Mouse (Mus musculus): ENCODE results near the gene Abhd4.

Abhd4 gene

DNA sequence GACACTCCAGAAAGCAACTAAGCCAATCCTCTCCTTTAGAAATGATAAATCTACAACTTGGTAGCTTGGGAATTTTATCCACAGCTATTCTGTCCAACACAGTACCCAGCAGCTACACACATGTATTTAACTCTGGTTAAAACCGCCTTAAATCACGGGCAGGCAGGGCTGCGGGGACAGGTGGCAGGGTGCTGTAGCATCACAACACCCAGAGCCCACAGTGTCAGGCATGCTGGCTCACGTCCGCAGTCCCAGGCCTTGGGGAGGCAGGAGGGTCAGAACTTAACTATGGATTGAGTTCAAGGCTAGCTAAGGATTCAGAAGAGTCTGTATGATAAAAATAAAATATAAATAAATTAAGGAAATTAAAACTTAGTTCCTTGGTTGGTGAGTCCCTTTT lies 17.1 kb upstream of the Abhd4 start:
- in situ Hi-C loops (cut with MboI, MseI): loop anchor here (10.0 kb wide), 1 partner anchor 188 kb away; the partner anchor contains the start of gene Mrpl52

DNA sequence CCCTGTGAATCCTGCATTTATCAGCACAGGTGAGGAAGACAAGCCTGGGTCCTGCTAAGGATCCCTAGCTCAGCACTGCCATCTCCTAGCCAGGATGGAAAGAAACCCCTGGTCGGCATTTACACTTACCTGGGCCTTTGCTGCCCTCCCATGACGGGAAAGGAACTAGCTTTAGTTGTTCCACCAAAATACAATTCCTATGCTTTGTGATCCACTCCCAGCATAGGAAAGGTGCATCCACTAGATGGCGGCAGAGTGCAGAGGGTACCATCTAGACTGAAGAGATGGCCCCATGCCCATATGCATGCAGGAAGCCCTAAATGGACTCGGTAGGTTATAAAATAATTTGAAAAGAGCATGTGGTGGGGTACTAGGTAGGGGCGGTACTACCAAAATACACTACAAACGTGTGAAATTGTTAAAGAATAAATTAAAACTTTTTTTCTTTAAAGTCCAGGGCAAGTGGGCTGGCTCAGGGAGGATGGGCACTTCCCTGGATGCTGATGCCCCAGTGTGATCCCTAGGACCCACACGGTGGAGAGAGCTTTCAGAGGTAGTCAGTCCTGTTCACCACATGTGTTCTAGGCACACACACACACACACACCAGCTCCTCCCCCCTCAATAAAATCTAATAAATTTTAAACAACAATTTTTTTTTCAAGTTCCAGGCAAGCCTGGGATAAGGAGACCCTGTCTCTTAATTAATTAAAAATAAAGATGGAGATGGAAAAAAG lies 14.8 kb upstream of the Abhd4 start:
- in situ Hi-C loops (cut with MboI, MseI): loop anchor here (10.0 kb wide), 1 partner anchor 186 kb away; the partner anchor contains the start of gene Mrpl52

DNA sequence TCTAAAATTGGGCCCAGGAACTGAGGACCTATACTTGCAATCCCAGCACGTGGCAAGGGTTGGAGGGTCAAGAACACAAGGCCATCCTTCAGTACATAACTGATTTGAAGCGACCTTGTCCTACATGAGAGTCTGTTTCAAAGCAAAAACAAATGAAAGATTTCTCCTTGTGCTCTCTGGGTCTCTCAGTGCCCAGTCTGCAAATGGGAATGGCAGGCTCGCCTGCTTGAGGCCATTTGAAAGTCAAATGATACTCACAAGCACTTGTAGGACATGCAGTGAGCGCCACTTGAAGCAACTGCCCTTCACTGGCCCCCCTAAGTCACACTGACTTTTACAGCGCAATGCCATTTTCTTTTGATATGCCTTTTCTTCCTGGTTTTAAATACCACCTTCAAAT lies 13.4 kb upstream of the Abhd4 start:
- in situ Hi-C loops (cut with MboI, MseI): no loop called here

DNA sequence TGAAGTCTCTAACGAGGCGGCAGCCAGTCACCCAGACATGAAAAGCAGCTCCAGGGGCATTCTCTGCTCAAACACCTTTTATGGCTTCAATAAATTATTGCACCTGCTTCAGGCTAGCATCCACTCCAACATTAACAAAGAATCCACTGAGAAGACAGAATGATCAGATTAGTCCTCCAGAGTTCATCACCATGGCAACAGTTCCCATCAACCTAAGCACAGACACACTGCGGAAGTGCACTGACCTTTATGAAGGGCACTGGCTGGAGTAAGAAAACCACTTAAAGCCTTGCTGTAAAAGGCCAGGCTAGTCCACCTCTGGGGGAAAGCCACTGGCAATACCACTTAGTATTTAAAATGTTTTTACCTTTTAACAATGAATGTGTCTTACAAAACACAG lies 9.8 kb upstream of the Abhd4 start:
- in situ Hi-C loops (cut with MboI, MseI): no loop called here

DNA sequence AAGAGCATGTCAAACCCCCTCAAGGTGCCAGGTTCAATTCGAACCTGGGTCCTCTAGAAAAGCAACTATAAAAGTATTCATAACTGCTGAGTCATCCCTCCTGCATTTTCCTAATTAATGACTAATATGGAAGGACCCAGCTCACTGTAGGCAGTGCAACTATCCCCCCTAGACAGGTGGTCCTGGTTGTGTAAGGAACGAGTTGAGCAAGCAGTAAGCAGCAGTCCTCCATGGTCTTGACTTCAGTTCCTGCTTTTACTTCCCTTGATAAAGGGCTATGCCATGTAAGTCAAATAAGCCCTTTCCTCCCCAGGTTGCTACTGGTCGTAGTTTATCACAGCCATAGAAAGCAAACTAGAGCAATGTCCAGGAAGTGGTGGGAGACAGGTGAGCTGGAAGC lies 7.8 kb upstream of the Abhd4 start:
- in situ Hi-C loops (cut with MboI, MseI): no loop called here

DNA sequence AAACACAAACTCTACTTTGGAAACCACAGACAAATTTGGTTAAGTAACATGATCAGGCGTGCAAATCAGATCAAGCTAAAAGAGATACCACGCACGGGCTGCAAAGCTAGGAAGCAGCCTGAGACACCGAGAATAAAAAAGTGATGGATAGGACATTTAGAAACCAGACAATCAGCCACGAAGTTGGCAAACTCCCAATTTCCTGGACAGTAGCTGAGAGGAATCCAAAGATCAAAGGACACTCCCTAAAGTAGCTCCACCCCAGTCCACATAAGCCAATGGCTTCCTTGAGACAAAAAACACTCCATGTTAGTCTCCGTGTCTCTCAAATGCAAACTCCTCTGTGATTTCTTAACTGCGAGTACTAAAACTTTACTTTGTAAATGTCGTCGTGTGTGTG lies 4.7 kb upstream of the Abhd4 start:
- in situ Hi-C loops (cut with MboI, MseI): no loop called here

DNA sequence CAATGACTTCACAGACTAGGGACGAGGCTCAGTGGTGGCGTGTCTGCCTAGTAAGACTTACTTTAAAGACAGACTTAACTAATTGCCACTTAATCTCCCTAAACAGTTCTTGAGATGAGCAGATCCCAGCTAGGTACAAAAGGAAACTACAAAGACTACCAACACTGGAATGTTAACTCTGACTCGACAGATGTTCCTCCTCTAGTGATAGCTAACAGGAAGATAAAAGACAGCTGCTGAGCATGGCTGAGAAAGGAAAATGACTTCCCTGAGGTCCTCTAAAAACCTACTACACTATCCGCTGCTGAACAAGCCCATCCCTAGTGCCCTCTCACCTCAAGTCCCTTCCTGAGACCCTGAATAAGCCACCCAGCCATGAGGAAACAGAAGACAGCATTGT lies 3.9 kb upstream of the Abhd4 start:
- in situ Hi-C loops (cut with MboI, MseI): no loop called here

DNA sequence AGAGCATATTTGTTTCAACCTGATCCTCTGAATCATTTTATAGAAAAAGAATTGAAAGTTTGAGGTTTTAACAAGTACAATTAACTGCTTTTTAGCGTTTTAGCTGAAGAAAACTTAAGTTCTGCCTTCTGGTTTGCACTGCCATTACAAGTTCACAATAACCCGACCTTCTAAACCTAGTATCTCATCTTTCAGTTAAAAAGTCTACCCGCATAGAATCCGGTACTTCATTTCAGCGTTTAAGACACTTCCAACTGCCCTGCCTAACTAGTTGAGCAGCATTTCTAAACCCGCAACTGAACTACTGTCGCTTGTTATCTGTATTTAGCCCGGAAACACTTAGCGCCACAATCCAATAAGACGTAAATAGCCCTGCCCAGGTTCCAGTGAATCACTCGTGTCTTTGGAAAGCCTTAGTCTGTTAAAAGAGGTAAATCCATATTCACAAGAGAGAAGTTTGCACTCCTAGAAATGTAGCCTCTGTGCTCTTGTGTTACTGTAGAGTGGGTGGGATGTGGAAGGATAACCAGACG lies 748 bp downstream of the Abhd4 start:
- in situ Hi-C loops (cut with MboI, MseI): no loop called here

DNA sequence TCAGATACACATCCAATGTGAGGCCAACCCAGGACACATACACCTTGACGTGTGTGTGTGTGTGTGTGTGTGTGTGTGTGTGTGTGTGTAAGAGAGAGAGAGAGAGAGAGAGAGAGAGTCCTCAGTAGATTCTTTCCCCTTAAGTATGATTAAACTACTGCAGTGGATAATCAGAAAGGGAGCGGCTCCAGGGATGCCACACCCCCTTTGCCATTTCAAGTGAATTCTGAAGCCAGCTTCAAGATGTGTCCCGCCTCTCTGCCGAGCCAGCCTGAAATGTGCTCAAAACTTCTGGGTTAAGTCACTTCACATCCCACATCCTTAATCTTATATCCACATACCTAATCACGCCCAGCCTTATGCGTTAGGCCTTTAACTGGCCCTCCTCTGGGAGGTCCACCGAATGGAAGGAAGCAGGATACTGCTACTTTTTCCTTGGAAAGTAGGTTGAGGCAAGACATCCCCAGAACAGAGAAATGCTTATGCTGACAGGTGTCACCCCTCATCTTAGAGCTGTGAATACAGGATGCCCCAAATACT lies 4.2 kb downstream of the Abhd4 start:
- in situ Hi-C loops (cut with MboI, MseI): no loop called here

DNA sequence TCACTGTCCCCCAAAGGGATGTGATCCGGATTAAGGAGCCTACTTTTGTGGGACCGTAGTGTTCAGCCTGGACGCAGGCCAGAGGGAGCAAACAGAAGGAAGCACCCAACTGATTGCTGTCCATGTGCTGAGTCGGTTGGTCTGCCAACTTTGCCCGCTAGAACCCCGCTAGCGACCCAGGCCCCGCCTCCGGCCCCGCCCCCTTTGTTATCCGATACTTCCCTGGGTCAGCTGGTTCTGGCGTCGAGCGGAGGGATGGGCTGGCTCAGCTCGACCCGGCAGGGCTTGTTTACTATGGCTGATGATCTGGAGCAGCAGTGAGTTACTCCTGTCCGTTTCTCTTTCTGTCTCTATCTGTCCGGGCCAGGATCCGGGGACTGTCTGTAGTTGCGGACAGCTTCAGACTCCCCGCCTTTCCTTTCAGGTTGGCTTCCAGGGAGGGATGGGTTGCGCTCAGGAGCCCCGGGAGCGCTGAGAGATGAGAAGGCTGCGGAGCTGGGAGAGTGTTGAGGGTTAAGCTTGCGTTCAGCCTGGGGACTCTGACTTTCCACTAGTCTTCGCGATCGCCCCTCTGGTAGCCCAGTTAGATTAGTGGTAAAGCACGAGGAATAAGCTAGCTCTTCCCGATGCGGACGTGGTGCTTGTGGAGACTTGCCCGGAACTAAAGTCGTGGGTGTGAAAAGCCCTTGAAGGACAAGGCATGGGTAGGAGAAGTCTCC lies 5.2 kb downstream of the Abhd4 start:
- in situ Hi-C loops (cut with MboI, MseI): no loop called here

DNA sequence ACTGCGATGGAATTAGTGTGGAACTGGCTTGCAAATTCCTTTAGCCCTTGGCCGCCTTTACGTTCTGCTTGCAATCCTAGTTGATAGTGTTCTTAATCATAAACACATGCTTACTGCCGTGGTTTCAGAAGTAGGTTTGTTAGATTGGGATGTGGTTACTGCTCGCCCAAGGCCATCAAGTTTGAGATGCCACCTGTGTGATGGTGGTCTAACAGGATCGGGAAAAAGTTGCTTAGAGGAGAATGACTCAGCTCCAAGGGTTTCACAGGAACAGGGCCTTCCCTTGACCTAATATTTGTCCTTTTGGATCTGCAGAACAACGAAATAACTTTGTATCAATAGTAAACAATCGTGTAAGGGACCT lies 5.7 kb downstream of the Abhd4 start:
- in situ Hi-C loops (cut with MboI, MseI): no loop called here

DNA sequence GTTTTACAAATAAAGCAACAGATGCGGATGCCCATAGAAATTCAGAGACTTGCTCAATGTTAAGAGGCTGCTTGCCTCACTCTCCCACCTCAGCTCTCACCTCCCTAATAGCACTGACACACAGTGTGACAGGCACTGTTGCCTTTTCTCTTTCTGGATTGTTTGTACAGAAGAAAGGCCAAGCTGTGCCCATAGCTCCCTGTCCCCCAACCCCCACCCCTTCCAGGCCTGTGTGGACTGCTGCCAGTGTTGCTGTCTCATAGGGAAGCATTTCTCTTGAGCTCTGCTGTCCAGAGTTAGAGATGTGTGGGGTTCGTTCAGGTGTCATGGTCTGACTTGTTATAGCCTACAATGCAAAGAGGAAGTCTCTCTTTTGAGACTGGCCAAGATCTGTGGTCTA lies 6.2 kb downstream of the Abhd4 start:
- in situ Hi-C loops (cut with MboI, MseI): no loop called here

DNA sequence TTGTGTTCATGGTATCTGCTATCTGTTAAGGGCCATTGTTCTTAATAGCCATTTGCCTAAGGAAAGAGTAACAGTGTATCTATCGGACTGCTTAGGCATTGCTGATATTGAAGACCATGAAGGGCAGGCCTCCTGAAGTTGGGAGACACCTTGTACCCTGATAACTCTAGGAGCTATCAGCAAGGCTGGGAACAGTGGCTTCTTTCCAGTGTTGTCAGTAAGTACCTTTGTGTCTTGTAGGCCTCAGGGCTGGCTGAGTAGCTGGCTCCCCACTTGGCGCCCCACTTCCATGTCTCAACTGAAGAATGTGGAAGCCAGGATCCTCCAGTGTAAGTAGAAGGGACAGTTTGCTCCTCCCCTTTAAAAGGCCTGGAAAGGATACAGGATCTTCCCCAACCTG lies 7.4 kb downstream of the Abhd4 start:
- in situ Hi-C loops (cut with MboI, MseI): no loop called here

DNA sequence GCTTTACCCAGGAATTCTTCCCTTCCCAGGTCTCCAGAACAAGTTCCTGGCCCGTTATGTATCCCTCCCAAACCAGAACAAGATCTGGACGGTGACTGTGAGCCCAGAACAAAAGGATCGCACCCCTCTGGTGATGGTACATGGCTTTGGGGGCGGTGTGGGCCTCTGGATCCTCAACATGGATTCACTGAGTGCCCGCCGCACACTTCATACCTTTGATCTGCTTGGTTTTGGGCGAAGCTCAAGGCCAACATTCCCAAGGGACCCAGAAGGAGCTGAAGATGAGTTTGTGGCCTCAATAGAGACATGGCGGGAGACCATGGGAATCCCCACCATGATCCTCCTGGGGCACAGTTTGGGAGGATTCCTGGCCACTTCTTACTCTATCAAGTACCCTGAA lies 8.6 kb downstream of the Abhd4 start:
- in situ Hi-C loops (cut with MboI, MseI): no loop called here

DNA sequence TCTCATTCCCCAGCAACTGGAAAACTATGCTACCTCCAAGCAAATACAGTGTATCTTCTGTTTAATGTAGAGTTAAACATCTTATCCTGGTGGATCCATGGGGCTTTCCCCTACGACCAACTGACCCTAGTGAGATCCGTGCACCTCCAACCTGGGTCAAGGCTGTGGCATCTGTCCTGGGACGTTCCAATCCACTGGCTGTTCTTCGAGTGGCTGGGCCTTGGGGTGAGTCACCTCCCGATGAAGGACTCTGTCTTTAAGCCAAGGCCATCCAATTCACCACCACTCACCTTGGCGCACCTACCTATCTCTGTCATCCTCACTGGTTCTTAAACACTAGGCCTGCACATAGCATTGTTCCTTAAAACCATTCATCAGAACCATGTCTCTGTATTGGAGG lies 9.1 kb downstream of the Abhd4 start:
- in situ Hi-C loops (cut with MboI, MseI): no loop called here

DNA sequence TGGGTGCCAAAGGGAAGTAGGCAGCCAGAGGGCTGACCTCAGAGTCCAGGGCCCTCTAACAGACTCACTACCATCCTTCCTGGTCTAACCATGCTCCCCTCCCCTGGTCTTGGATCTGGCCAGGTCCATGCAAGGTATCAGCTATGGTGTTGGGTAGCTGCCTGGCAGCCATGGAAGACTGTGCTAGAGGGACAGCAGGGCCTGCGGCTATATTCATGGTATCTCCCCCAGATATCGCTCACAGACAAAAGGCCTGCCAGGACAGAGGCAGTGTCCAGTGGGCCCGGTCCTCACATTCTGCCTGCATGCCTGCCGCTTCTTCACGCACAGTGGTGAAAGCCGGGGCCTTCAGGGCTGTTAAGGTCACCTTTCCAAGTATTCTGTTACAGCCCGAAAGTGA lies 10.2 kb downstream of the Abhd4 start:
- in situ Hi-C loops (cut with MboI, MseI): no loop called here

DNA sequence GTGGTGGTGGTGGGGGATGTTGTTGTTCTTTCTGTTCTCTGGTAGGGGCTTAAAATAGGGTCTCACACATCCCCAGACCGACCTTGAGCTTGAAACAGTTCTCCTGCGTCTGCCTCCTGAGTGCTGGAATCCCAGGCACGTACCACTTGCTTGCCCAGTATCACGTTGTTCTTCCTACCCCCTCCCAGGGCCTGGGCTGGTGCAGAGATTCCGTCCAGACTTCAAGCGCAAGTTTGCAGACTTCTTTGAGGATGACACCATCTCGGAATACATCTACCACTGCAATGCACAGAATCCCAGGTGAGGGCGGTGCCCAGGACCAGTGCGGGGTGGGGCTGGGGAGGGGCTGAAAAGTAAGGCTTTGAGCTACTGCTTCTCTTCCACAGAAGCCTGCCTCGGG lies 11.1 kb downstream of the Abhd4 start:
- in situ Hi-C loops (cut with MboI, MseI): no loop called here

DNA sequence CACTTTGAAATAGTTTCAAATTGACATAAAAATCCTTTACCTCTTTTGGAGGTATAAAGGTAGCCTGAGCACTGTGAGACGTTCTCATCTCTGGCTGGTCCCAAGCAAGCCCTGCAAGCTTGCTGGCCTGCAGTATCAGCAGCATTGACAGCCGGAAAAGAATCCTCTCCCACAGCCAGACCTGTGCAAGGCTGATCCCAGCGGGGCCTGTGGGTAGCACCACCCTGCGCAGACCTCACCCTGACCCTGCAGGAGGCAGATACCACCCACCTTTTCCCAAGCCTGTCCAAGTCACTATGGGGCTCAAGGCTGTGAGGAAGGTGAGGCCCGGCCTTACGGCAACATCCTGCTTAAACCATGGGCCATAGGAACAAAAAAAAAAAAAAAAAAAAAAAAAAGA lies 12.0 kb downstream of the Abhd4 start:
- in situ Hi-C loops (cut with MboI, MseI): no loop called here

DNA sequence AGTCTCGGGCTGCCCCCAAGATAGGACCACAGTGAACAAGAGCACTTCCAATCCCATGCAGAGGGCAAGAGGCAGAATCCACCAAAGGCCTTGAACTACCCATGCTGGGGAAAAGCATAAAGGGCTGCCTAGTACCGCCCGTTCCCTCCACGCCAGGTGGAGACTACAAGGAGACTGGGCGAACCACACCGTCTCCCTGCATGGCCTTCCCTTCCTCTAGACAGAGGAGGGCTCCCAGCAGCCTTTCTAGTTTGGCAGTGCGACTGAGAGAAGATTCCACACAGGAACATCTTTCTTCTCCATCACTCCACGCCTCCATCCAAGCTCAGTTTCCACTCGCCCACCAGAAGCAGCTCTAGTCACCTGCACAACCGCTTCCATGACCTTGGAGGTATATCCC lies 14.0 kb downstream of the Abhd4 start:
- in situ Hi-C loops (cut with MboI, MseI): no loop called here

DNA sequence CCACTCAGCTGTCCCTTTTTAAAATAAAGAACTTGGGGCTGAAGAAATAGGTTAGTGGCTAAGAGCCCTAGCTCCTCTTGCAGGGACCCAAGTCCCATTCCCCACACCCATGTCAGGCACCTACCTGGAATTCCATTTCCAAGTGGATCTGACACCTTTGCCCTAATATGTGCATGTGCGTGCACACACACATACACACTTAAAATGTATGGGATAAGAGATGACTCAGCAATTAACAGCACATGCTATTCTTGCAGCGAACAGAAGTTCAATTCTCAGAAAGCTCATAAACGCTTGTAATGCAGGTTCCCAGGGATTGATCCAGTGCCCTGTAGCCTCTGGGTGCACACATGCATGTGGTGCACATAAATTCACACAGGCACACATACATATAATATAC lies 15.6 kb downstream of the Abhd4 start:
- in situ Hi-C loops (cut with MboI, MseI): no loop called here

DNA sequence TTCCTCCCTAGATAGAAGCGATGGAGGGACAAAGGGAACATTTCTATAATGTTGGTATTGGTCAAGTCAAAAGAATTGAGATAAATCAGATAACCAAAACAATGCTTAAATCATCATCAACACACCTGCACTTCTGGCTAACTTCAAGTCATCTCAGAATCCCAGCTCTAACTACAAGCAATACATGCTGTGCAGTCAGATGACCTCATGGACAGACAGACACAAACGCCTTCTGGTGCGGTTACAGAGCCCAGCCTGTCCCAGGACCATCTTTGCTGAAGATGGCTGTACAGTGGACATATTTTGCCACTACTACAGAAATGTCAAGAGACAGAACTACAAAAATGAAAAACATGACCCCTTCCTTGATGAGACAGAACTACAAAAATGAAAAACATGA lies 16.4 kb downstream of the Abhd4 start:
- in situ Hi-C loops (cut with MboI, MseI): no loop called here

DNA sequence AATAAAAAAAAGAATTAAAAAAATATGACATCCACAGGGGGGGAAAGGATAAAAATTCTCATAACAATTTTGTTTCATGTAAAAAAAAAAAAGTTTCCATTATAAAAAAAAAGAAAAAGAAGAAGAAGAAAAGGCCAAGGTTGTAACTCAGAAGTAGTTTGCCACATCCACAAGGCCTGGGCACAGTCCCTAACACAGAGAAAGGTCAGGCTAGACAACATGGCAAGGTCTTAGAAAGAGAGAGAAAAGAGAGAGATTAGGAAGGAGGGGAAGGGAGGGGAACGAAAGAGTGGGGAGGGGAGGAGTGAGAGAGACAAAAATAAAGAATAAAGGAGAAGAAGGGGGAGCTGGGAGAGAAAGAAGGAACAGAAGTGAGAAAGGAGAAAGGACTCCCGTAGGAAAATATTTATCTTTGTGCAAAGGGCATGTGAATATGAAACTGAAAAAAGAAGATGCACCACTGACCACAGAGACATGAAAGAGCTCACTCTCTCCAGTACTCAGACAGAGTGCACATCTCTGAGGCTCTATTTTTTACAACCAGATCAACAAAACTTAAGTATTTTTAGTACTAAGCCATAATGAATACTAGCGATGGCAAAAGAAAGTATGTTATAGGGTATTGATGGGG lies 18.1 kb downstream of the Abhd4 start:
- in situ Hi-C loops (cut with MboI, MseI): no loop called here

DNA sequence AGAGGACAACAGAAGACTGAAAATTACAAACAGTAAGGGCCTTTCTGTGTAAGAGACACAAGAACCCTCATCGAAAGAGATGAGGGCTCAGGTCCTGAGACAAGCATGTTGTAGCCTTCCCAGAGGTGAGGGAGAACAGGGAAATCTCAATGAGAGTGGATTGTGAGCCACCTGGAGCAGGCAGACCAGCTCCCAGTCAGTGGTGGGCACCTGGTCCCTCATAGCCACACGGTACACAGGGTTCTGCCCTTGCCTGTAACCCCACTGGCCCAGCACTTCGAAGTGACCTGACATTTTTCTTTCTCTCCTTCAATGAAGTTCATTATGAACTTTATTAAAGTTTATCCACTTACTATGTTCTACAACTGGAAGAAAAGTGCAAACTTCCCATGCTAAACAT lies 18.7 kb downstream of the Abhd4 start:
- in situ Hi-C loops (cut with MboI, MseI): no loop called here

Measured in T-helper 2 cell (primary cell).